Mouse (Mus musculus): ENCODE results near the gene Dpm1.

Dpm1 gene

GRCm38 (mm10) chr2:168230026-168230728 is at the start of gene Dpm1, which contains the start of the genes Gm20716 and Mocs3:
Gene Dpm1 (minus strand): TSS chr2:168230591.
Gene Gm20716 (minus strand): TSS chr2:168230364.
Gene Mocs3 (plus strand): TSS chr2:168230622.
- peak; percentile 81 for DNase-seq (ENCODE audit: low read depth, low spot score)

GRCm38 (mm10) chr2:168274374-168274935 is 44.1 kb upstream of the Dpm1 start:
- DNase-seq (ENCODE audit: low read depth, low spot score): peak; percentile 67

GRCm38 (mm10) chr2:168273387-168273786 is 43.0 kb upstream of the Dpm1 start:
- no peak for DNase-seq (ENCODE audit: low read depth, low spot score)

- peak; percentile 81 for DNase-seq (ENCODE audit: low read depth, low spot score)
Observed at GRCm38 (mm10) chr2:168268033-168268432, 37.6 kb upstream of the Dpm1 start.

GRCm38 (mm10) chr2:168260900-168261299 is 30.5 kb upstream of the Dpm1 start:
- no peak for DNase-seq (ENCODE audit: low read depth, low spot score)

- no peak for DNase-seq (ENCODE audit: low read depth, low spot score)
Observed at GRCm38 (mm10) chr2:168260124-168260523, 29.7 kb upstream of the Dpm1 start.

- DNase-seq (ENCODE audit: low read depth, low spot score): no peak
Observed at GRCm38 (mm10) chr2:168259046-168259445, 28.7 kb upstream of the Dpm1 start.

- no peak for DNase-seq (ENCODE audit: low read depth, low spot score)
Observed at GRCm38 (mm10) chr2:168257188-168257587, 26.8 kb upstream of the Dpm1 start.

GRCm38 (mm10) chr2:168256506-168256905 is 26.1 kb upstream of the Dpm1 start:
- DNase-seq (ENCODE audit: low read depth, low spot score): no peak

GRCm38 (mm10) chr2:168253822-168254221 is 23.4 kb upstream of the Dpm1 start:
- no peak for DNase-seq (ENCODE audit: low read depth, low spot score)

- peak; percentile 98 for DNase-seq (ENCODE audit: low read depth, low spot score)
Observed at GRCm38 (mm10) chr2:168252639-168253292, 22.4 kb upstream of the Dpm1 start.

- DNase-seq (ENCODE audit: low read depth, low spot score): peak; percentile 93
Observed at GRCm38 (mm10) chr2:168250270-168250669, 19.9 kb upstream of the Dpm1 start.

- peak; percentile 81 for DNase-seq (ENCODE audit: low read depth, low spot score)
Observed at GRCm38 (mm10) chr2:168248856-168249245, 18.5 kb upstream of the Dpm1 start.

- no peak for DNase-seq (ENCODE audit: low read depth, low spot score)
Observed at GRCm38 (mm10) chr2:168248167-168248855, 17.9 kb upstream of the Dpm1 start.

- DNase-seq (ENCODE audit: low read depth, low spot score): peak; percentile 48
Observed at GRCm38 (mm10) chr2:168245571-168245970, 15.2 kb upstream of the Dpm1 start.

- no peak for DNase-seq (ENCODE audit: low read depth, low spot score)
Observed at GRCm38 (mm10) chr2:168243278-168243677, 12.9 kb upstream of the Dpm1 start.

- DNase-seq (ENCODE audit: low read depth, low spot score): no peak
Observed at GRCm38 (mm10) chr2:168242841-168243240, 12.4 kb upstream of the Dpm1 start.

- DNase-seq (ENCODE audit: low read depth, low spot score): no peak
Observed at GRCm38 (mm10) chr2:168238335-168238734, 7.9 kb upstream of the Dpm1 start.

GRCm38 (mm10) chr2:168233286-168233685 is 2.9 kb upstream of the Dpm1 start:
- DNase-seq (ENCODE audit: low read depth, low spot score): peak; percentile 91

GRCm38 (mm10) chr2:168231471-168231829 is 1.1 kb upstream of the Dpm1 start:
- no peak for DNase-seq (ENCODE audit: low read depth, low spot score)

- no peak for DNase-seq (ENCODE audit: low read depth, low spot score)
Observed at GRCm38 (mm10) chr2:168230773-168231470, 531 bp upstream of the Dpm1 start.
